Mouse (Mus musculus): ENCODE measurements around the gene Clps.

The Clps gene

DNA sequence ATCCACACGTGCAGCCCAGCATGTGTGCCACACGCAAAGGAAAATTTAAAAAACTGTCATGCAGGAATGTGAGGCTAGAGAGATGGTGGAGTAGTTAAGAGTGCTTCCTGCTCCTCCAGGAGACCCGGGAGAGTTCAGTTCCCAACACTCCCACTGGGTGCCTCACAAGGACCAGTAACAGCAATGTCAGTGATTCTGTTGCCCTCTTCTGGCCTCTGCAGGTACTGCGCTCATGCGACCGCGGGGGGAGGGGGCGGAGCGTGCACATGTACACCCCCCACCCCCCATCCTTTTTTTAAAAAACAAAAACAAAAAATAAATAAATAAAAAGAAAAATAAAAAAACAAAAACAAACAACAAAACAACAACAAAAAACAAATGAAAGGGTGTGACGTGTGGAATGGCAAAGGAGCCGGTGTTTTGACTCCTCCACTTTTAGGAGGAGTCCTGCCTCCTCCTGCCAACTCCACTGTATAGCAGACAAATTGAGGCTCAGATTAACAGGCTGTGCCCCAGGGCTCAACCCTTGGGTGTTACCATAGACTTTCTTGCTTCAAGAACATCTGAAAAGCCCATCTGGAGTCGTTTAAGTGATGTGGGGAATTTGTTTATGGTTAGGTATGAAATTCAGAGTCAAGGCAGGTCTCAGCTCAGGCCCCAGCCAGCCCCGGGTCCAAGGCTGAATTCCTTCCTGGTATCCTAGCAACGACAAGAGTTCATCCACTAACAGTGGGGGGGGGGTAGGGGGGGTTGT is 7.3 kb downstream of the Clps start:
- DNase-seq, result peak; percentile 61

- DNase-seq, result no peak
Observed at GRCm38 (mm10) chr17:28549111-28549510, 11.5 kb downstream of the Clps start, which contains the start of gene Clpsl2. Gene Clpsl2 (plus strand): TSS chr17:28549411.

DNA sequence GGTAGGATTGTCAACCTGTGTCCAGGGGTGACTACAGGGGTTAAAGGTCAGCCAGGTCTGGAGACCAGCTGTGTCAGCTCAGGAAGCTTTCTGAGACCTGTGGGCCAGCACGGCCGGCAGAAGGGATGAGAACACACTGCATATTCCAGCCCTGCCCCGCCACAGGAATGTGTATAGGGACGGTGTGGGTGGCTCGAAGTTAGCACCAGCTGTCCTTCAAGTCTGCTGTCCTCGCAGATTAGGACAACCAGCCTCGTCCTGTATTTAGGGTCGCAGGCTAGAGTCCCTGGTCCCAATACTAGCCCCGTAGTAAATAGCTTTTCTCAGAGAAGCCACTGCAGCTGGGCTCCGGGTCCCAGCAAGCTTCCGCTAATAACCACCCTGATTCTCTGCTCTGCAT is 12.0 kb downstream of the Clps start:
- DNase-seq, result no peak

DNA sequence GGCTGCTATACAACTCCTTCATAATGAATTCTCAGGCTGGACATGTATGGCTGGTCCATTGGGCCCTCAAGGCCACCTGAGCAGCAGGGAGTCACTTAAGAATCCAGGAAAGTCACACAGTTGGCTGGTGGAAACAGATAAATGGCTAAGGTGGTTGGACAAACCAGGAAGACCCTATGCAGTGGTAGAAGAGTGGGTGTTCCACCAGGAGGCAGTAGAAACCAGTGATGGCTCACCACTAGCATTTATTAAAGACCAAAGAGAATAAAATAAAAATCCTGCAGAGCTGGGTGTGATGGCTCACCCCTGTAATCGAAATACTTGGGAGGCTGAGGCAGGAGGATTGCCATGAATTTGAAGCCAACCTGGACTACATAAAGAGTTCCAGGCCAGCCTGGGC is 13.6 kb downstream of the Clps start:
- no peak for DNase-seq

DNA sequence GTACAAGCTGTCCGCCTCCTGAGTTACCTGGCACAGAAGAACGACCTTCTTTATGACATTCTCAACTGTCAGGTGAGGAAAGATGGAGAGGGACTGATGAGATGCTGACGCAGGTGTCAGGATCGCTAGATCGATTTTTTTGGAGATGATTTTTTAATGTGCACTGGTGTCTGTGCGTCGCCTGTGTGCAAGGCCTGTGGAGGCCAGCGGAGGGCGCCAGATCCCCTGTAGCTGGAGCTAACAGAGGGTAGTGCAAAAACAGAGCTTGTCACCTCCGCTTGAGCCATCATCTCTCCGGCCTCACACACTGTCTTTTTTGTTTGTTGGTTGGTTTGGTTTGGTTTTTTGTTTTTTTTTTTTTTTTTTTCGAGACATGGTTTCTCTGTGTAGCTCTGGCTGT is 22.7 kb downstream of the Clps start:
- DNase-seq, result no peak

DNA sequence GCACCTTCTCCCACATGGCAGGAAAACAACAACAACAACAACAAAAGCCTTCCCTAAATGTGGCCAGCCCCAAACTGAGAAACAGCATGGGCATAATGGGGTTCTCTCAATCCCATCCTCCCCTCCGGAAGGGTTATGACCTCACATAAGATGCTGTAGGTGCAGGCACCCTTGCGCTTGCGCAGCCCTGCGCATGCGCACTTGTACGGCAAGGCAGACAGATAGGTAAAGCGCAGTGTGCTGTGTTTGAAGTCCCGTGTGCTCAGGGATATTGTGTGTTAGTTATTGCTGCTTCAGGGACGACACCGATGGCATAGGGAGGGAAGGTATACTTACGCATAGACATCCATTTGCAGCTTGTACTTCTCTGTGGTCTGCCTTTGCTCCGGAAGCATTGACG is 27.2 kb downstream of the Clps start:
- DNase-seq, result no peak

DNA sequence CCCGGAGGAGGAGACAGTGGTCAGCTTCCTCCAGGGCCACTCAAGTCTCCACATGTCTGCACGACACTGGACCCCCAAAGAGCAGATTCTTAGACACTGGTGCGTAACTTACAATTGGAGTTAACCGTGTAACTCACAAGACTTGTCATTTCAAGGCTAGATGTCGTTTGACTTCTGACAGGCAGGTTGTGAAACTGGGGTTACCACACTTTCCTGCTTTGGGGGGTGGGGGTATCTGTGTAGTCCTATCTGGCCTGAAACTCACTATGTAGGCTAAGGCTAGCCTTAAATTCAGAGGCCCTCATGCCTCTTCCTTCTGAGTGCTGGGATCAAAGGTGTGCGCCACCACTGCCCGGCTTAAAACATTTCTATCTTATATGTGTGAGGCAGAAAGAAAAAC is 28.0 kb downstream of the Clps start:
- no peak for DNase-seq

- no peak for DNase-seq
Observed at GRCm38 (mm10) chr17:28531946-28532345, 28.6 kb downstream of the Clps start.

GRCm38 (mm10) chr17:28530506-28530905 is 30.1 kb downstream of the Clps start, which contains the start of gene Armc12:
Gene Armc12 (plus strand): TSS chr17:28530806.
- DNase-seq, result no peak

- DNase-seq, result no peak
Observed at GRCm38 (mm10) chr17:28529116-28529515, 31.4 kb downstream of the Clps start.

DNA sequence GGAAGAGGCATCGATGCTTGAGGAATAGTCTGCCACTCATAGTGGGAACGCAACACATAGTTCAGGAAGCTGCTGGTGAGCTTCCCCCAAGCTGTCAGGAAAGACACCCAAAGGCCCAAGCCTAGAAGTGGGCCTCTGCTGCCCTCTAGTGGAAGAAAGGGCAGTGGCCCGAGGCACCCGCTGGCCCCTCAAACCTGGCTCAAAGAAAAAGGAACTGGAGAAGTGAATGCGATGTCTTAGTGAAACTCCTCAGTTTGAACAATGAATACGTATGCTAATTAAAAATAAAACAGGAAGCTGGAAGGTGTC is 32.6 kb downstream of the Clps start:
- peak; percentile 83 for DNase-seq

DNA sequence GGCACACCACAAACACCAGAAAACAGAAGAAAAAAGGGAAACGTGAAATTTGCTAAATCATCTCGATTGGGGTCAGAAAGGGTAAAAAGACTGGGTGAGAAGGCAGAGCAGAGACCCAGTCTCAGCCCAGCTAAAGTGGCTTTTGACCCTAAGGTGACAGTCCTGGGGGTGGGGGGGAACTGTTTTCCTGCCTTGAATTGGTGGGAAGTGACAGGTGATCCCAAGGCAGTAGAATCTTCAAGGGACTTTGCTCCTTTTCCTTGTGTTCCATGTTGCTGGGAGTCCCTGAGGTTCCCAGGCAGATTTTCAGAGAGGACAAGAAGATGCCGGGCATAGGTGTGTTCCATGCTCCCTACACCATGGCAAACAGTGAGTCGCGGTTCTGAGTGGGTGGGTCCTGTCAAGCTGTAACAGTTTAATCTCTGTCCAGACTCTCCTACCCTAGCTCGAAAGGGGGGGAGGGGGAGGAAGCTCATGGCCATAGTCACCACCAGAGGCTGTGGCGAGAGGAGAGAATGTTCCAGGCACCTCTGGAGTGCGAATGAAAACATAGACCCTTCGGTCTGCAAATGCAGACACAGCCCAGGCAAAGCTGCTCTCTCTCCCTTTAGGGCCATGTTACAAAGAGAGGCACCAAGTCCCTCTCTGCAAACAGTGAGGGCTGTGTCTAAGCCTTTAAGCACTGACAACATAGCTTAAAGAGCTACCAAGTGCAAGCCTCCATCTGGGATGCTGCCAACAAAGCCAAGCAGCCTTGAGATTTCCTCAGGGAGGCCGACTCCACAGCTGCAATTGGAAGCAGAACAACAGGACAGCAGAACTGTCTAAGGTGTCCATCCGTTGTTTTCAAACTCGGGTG is 33.2 kb downstream of the Clps start:
- no peak for DNase-seq

DNA sequence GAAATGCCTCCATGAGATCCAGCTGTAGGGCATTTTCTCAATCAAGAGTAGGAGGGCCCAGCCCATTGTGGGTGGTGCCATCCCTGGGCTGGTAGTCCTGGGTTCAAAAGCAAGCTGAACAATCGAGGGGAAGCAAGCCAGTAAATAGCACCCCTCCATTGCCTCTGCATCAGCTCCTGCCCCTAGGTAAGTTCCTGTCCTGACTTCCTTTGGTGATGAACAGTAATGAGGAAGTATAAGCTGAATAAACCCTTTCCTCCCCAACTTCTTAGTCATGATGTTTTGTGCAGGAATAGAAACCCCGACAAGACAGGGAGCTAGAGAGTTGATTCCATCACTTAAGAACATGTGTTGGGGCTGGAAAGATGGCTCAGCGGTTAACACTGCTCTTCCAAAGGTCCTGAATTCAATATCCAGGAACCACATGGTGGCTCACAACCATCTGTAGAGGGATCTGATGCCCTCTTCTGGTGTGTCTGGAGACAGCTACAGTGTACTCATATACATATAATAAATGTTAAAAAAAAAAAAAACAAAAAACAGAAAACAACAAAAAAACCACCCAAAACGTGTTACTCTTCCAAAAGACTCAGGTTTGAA is 35.6 kb downstream of the Clps start:
- no peak for DNase-seq

DNA sequence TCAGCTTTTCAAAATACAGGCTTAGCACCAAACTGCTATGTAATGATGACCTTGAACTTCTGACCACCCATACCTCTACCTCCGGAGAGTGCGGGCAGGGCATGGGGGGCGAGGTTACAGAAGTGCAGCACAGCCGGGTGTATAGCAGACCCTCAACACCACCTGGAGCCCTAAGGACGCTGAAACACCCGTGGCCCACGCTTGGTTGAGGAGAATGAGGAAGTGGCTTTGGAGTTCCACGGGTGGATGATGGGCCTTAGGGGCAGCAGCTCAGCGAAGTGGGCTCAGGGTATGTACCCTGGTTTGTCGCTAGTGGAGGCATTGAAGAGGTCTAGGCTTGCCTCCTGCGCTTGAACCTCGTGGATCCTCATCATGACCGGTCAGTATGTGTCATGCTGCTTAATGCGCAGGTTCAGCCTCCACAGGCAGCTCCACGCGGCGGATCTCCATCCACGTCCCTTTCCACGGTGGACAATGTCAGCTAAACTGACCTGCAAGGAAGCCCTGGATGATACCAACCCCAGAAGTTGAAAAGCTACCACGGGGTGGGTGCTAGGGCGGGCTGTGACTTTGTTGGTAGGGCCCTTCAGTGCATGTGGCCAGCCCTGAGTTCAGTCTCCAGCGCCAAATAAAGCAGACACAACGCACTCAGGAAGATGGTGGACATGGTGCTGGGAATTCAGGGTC is 36.4 kb downstream of the Clps start:
- no peak for DNase-seq

- peak; percentile 54 for DNase-seq
Observed at GRCm38 (mm10) chr17:28523355-28524008, 37.1 kb downstream of the Clps start.

- DNase-seq, result peak; percentile 96
Observed at GRCm38 (mm10) chr17:28522623-28523354, 37.8 kb downstream of the Clps start.

DNA sequence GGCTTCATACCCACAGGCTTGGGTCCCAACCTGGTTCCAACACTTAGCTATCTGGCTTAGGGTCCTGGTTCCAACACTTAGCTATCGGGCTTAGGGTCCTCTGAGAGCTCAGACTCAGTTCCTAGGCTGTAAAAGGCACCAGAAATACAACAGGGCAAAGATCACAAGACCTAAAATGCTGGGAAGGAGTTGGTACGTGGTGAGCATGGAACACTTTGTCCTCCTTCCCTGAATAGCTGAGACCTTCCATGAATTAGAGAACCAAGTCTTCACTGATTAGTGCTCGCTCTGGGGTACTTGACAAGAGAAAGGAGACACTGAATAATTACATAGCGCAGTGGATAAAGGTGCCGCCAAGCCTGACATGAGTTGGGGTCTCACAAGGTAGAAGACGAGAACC is 38.6 kb downstream of the Clps start:
- no peak for DNase-seq

GRCm38 (mm10) chr17:28521071-28521726 is 39.4 kb downstream of the Clps start:
- no peak for DNase-seq

DNA sequence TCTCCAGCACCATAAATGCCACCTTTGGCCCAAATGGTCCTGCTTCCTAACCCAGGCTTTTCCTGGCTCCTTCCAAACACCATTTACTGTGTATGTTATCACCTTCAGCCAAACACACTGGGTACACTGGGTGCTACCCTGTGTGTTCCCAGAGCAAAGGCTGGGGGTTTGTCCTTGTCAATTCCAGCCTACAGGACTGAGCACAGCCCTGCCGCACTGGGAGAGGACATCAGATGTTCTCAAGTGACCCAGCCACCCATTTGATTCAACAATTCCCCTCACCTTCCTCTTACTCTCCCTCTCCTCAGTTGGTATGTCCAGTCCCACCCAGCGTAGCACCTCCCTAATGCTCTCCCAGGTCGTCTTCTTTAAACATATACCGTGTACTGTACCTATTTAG is 40.0 kb downstream of the Clps start:
- no peak for DNase-seq

GRCm38 (mm10) chr17:28519827-28520226 is 40.7 kb downstream of the Clps start:
- DNase-seq, result no peak

GRCm38 (mm10) chr17:28518615-28519071 is 41.9 kb downstream of the Clps start:
- DNase-seq, result no peak

All from cerebellum, adult 9-10 months (tissue).